Mouse (Mus musculus): ENCODE measurements around the gene Dnajc1. TPM values are rescaled to one million over a fixed set of nuclear protein-coding genes. Genes with fewer than 3 reads are reported as not detected.

Dnajc1 gene
- total RNA-seq, 2 experiments from 2014 or later: 10.6 to 28.9 TPM

DNA sequence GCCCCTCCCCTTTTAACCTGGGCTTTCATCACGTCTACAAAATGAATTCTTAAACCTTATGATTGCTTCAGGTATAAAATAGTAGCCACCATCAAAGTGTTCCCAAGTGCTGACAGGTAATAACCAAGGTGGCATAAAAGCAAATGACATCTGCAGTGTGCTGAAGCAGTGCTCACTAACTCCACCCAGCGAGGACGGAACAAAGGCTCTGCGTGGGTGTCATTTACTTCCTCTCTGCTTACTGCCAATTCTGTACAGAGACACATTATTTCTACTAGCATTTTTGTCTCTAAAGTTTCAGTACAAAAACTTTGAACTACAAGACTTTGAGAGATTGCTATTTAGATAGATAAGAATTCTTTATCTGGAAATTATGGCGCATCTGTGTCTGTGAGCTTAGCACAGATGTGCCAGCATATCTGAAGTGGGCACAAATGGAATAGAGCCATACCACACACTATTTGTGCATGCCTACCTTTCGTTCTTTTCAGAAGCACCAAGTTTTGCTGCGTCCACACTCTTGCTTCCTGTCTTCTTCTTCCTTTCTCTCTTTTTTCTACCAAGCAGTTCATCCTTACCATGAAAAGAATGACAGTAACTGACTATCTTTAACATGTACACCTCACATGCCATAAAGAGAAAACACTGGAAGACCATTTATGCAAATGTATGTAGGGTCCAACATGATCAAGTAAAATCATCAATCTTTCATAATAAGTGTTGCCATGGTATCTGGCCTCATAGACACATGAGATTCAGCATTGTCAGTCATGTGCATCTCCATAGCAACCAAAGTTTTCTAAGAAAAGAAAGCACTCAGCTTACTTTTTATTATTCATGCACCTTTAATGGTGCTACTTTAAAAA, 85.0 kb downstream of the Dnajc1 start:
- ATAC-seq (ENCODE audit: poor library complexity, severe bottlenecking): 0 out of 2 replicates have a peak, but pooled peaks have one; percentile 40

DNA sequence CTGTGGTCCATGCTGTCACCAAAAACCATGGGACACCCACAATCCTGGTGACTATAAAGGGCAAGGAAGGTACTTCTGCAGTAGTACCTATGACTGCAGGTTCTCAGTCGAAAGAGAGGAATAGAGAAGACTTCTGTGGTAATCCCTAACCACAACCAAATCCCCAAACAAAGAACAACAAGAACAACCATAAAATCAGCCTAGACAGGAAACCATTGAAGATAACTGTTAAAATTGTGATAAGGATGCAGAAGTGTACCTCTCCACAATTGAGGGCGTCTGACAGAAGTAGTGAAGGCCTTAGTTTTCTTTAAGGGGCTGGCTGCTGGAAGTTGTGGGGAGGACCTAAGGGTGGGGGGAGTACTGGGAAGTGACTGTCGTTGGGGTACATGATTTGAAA, 91.7 kb downstream of the Dnajc1 start:
- ATAC-seq (ENCODE audit: poor library complexity, severe bottlenecking): no peak

DNA sequence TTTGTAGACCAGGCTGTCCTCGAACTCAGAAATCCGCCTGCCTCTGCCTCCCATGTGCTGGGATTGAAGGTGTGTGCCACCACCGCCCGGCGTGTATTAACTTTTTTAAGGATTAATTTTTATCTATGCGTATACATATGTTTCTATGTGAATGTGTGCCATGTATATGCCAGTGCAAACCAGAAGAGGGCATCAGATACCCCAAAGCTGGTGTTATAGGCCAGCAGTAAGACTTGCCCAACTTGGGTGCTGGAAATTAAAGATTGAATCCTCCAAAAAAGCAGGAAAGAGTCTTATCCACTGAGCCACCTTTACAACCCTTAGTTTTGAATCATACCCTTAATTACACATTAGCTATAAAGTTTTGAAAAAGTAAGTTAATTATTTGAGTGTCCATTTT, 107.5 kb downstream of the Dnajc1 start:
- ATAC-seq (ENCODE audit: poor library complexity, severe bottlenecking): no peak

DNA sequence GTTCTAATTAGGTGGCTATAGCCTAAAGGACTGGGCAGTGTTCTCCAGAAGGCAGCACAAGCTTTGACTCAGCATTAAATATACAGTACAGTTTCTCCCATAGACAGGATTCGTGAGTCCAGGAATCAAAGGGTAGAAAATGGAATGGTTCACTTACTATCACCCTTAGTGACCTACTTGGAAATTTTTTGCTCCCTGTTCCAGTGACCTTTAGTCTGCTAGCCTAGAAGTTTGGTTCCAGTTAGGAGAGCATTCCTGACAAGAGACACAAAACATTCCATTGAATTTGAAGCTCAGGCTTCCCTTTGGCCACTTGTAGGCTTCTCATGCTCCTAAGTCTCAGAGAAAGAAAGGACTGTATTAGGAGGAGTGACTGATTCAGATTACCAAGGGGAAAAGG, 126.9 kb downstream of the Dnajc1 start:
- no peak for ATAC-seq (ENCODE audit: poor library complexity, severe bottlenecking)

DNA sequence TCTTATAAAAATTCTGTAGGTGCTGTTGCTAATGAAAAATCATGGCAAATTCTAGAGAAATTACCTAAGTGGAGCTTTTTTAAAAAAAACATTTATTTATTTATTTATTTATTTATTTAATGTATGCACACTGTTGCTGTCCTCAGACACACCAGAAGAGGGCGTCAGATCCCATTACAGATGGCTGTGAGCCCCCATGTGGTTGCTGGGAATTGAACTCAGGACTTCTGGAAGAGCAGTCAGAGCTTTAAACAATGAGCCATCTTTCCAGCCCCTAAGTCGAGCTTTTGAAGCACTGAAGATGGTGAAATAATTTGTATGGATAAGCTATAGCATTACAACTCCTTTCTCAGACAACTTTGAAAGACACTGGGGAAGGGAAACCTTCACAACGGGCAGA, 128.1 kb downstream of the Dnajc1 start:
- ATAC-seq (ENCODE audit: poor library complexity, severe bottlenecking): no peak

DNA sequence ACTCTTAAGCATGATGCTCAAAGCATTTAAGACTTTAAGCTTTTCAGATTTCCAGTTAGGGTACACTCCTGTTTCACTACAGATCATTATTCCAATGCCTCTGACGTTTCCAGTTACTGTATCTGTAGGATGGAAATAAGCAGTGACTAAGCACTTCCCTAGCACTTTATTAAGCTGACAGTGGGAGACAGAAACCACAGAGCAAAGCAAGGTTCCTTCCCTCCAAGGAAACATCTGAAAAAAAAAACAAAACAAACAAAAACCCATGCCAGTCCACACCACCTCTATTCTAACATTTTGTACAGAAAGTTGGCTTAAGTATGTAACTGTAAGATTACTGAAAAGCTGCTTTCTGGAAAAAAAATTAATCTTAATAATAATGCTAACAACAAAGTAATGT, 130.3 kb downstream of the Dnajc1 start:
- ATAC-seq (ENCODE audit: poor library complexity, severe bottlenecking): no peak

DNA sequence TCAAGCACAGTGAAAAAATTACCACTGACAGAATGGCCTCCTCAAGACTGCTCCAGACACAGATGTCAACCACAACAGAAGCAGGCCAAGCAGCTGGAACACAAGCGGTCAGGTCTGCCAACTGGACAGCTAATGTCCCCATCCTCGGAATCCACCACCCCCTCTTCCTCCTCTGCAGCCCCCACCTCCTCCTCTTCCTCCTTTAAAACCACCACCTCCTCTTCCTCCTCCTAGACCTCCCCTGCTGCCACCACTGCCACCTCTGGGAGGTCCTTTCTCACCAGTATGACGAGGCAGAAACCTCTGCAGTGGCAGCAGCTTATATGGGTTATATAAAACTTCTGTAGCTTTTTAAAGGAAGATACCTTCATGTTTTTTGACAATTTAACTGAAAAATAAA, 143.4 kb downstream of the Dnajc1 start:
- ATAC-seq (ENCODE audit: poor library complexity, severe bottlenecking): no peak

DNA sequence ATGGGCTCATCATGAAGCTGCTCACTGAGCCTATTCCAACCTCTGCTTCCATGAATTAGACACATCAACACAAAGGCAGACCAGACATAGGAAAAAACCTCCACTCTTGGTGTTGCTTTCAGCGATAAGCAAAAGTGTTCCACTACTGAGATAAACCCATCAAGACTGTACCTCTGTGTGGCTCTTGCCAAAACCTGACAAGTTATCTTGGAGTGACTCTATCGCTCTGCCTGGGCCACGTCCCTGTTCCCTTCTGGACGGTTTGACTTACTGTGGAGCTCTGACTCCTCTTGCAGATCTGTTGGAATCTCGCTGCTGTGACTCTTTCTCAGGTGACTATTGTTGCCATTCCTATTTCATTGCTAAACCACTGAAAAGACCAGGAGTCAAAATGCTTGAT, 157.1 kb downstream of the Dnajc1 start:
- ATAC-seq (ENCODE audit: poor library complexity, severe bottlenecking): no peak

DNA sequence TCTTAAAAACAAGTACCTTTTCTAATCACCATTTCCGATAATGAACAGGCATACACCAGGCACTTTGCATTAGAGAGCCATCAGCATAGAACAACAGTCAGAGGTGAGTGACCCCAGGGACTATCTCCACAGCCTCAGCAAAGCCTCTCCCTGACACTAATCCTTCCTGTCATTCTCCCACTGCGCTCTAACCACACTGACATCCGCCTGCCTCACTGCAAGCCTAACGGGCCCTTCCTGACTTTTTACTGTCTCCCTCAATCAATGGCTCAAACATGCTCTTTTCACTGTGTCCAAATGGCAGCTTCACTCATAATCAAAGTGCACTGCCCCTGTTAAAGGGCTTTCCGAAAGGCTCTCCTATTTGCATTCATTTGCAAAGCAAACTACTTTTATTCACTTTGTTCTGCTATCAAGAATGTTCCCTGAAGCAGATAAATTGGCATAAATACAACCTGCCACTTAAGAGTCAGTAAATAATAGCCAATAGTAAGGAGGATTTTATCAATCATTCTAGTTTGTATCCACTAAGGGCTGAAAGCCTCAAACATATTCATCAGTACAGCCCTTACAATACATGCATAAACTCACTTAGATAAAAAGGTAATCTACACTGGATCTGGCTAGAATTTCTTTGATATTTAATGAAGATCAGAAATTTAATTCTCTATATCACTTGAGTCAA, 159.6 kb downstream of the Dnajc1 start:
- ATAC-seq (ENCODE audit: poor library complexity, severe bottlenecking): no peak

DNA sequence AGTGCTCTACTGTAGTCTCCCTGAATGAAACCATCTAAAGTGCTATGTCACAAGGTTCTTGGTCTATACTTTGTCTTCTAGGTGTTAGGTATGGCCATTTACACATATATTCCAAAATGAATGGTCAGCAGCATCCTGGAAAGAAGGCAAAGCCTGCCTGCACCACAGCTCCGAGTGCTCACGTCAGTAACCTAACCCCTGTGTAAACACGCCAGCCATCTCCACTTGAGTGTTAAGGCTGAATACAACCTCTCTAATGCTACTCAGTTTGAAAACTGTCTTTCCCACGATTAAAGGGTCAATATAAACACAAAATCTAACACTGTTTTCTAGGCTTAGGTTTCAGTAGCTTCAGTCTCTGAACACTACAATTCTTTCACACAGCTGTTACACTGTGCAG, 161.5 kb downstream of the Dnajc1 start:
- no peak for ATAC-seq (ENCODE audit: poor library complexity, severe bottlenecking)

DNA sequence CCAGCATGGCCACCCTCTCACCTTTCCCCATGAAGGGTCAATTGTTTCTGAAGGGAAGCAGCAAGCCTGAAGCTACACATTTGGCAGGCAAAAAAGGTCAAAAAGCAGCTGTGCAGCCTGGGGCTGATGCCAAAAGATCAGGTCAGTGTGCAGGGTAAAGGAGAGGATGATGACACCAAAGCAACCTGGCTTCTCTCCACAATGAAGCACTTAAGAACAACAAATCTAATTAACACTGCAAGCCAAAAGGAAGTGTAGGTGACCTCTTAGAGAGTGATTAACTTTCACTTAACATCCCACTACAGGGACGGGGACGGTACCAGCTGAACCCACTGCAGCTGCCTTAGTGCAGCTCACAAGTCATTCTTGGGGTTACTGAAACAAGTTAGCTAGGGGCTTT, 163.4 kb downstream of the Dnajc1 start:
- ATAC-seq (ENCODE audit: poor library complexity, severe bottlenecking): no peak

DNA sequence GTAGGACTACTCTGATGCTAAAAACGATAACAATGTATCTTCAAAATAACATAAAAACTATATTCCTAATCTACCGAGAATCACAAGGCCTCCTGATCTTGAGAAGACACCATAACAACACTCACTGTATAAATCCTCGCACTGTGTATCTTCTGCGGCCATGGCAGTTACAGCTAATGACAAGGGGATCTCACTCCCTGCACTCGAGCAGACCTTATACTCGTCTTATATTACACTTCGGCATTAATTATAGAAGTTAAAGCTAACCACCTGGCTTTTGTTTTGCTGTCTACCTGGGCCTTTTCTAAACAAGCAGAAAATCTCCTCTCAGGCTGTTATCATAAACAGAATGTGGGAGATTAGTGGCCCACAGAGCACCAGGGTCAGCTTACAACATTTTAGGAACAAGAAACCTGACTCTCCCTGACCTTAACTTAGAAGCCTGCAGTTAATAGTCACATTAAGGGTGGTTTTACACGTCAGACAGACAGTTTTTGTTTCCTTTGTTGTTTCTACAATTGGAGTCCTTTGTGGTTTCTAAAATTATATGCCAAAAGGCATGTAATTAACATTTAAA, 164.1 kb downstream of the Dnajc1 start:
- ATAC-seq (ENCODE audit: poor library complexity, severe bottlenecking): no peak

DNA sequence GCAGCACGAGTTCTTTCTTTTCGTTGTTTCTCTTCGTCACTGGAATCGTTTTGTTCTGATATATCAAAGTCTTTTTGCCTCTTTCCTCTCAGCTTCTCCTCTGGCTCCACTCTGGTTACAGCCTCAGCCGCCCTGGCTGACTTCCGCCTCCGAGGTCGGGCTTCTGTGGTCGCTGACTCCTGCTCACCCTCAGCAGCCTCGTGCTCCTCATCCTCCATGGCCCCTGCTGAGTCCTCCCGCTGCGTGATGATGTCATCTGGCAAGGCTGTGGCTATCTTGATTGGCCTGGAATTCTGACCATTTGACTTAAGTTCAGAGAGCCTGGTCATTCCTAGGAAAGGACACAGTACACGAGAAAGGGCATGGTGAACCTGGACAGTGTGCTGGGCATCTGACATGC, 173.1 kb downstream of the Dnajc1 start:
- no peak for ATAC-seq (ENCODE audit: poor library complexity, severe bottlenecking)

DNA sequence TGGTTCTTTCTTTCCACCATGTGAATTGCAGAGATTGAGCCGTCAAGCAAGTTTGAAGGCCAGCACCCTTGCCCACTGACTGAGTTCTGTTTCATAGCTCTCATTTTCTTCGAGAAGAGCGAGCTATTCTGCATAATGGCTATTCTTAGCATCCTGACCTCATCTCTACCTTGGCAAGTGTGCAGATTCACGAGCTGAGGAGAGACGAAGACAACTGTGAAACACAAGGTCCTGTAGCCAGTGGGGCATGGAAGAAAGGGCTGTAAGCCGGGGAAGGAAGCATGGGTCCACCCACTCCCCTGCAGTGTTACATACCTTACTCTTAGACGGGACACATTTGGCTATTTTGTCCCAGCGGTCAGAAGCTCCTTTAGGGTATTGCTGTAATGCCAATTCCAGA, 173.5 kb downstream of the Dnajc1 start:
- ATAC-seq (ENCODE audit: poor library complexity, severe bottlenecking): no peak

DNA sequence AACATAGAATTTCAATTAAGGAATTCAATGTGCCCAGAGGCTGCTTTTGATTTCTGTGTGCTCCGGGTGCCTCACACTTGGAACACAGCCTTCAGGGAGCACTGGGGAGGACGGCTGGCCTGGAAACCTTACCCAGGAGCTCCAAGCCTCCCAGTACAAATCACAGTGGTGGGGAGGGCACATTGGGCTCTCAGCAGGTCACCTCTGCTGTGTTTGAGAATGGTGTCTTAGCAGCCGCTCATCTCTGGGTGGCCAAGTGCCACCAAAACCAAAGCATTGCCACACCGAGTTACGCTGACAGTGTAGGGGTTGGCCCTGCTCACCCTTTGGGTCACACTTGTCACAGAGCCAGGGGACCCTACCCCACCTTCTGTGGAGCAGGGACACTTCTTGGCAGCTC, 174.1 kb downstream of the Dnajc1 start:
- no peak for ATAC-seq (ENCODE audit: poor library complexity, severe bottlenecking)

DNA sequence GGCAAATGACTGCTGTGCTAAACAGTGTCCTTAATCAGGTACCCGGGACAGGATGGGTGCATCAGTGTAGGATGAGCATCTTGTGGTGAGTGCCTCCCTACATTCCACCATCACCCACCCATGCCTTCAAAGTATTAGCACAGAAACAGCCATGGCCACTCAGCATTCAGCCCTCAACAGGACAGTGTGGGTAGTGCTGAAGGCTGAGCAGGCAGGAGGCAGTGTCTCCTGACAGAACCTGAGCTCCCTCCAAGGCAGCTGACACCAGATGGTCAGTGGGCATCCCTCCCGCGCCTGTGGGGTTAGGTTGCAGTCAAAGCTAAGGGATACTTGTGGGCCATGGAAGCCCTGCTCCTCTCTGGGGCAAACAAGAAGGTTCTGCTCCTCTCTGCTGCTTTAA, 174.8 kb downstream of the Dnajc1 start:
- no peak for ATAC-seq (ENCODE audit: poor library complexity, severe bottlenecking)

DNA sequence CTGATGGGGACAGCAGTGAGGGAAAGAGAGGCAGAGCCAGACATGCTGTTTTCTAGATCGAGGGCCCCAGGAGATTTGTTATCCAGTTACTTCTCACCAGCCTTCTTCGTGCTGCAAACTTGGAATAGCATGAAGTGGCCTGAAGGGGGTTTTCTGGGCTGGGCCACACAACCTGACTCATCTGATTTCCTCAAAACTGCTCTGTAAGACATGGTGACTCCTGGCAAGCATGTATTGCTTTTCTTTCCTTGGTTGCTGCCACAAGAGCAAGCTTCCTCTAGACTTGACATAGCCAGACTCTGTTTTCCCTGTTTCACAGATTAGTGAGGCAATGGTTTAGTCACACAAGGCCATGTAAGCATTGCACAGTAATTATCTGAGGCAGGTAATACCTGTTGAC, 178.6 kb downstream of the Dnajc1 start:
- ATAC-seq (ENCODE audit: poor library complexity, severe bottlenecking): no peak

DNA sequence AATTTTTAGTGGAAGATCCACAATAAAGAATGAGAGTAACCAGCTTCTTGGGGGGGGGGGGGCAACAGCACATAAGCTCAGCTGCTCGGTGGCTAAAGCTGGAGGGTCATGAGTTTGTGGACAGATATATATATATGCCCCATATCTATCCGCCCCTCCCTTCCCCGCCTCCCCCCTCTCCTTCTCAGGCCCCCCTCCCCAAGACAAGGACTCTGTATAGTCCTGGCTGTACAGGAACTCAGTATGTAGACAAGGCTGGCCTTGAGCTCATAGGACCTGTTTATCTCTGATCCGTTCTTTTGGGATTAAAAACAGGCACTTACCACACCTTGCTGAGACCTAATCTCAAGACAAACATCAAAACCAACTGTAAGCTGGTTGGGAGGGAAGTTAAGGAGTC, 182.7 kb downstream of the Dnajc1 start:
- ATAC-seq (ENCODE audit: poor library complexity, severe bottlenecking): no peak

DNA sequence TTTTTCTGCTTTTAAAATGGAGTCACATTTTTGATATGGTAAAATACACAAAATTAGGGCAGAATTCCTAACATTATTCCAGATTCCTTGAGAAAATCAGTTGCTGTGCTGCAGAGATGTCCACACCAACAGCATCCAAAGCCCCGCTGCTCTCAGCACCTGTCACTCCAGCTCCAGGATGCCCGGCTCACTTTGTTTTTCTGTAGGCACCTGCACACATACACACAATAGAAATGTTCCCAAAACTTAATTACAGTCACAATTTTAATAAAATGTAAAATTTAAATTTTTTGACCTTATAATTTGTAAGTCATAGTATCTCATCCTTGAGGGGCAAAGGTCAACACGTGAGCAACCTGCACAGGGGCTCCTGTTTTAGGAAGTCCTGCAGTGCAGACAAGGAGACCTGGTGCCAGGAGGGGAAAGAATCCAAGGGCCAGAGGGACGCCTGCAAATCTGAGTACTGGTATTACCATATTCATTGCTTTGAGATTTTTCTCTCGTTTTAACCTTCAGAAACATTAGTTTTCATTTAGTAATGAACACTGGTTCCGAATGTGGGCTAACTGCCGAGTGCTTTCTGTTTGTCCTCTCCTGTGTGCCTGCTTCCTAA, 183.3 kb downstream of the Dnajc1 start:
- ATAC-seq (ENCODE audit: poor library complexity, severe bottlenecking): no peak

DNA sequence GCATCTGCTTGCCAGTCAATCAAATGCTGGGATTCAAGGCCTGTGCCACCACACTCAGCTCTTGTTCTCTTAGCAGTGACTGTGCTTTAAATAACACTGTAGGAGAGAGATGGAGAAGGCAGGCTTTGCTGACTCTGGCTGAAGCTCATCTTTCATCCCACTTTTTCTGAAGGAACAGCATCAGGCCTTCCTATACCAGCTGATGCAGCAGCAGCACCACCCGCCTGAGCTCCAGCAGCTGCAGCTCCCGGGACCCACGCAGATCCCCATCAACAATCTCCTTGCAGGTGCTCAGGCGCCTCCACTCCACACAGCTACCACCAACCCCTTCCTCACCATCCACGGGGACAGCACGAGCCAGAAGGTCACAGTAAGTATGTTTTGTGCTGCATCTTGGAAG, 184.1 kb downstream of the Dnajc1 start:
- no peak for ATAC-seq (ENCODE audit: poor library complexity, severe bottlenecking)

DNA sequence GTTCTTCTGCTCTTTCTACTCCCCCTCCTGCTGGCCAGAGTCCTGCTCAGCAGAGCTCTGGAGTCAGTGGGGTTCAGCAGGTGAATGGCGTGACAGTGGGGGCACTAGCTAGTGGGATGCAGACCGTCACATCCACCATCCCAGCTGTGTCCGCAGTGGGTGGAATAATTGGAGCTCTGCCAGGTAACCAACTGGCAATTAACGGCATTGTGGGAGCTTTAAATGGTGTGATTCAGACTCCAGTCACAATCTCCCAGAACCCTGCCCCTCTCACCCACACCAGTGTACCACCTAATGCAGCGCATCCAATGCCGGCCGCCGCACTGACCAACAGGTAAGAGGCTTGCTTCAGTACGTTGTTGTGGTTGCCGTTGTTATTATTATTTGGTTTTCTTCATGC, 185.8 kb downstream of the Dnajc1 start:
- ATAC-seq (ENCODE audit: poor library complexity, severe bottlenecking): no peak

DNA sequence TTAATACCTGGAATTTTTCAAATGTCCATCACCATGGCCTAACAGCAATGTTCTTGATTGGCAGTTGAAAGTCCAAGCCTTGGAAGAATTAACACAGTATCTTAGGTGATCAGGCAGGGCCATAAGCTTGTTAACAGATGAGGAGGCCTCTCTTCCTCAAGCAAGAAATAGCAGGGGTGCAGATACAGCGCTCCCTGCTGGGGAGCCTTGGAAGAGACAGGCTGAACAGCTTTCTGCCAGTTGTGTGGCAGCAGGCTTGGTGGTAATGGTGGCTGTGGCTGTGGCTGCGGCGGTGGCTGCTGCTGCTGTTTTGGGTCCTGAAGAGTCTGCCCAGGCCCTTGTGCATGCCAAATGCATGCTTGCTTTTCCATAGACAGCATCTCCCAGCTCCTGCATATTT, 187.5 kb downstream of the Dnajc1 start:
- ATAC-seq (ENCODE audit: poor library complexity, severe bottlenecking): peak; percentile 85

All from megakaryocyte, adult 5-6 weeks (primary cell).